Mouse (Mus musculus): ENCODE results near the gene Orc3. TPM values are rescaled to one million over a fixed set of nuclear protein-coding genes. Genes with fewer than 3 reads are reported as not detected.

Orc3 gene
- total and polyA plus RNA-seq, 3 experiments, result 48.0 to 74.2 TPM; not detected in 1

GRCm38 (mm10) chr4:34625556-34625955 lies 10.8 kb upstream of the Orc3 start:
- H3K9me3 ChIP-seq (replicated peaks; ENCODE audit: insufficient read depth, low read length), result no peaks in the 10 kb centered on the region
- TF ChIP-seq MYC (IDR thresholded peaks at IDR 0.05; ENCODE audit: low read depth, low read length) (no peak), CHD1 (IDR thresholded peaks at IDR 0.05; ENCODE audit: low read depth, low read length) (no peak), POLR2A (IDR thresholded peaks at IDR 0.05; ENCODE audit: control insufficient read depth in 1 of 2, insufficient read depth in 1 of 2, low read depth in 1 of 2, low read length in 2 of 2, poor library complexity in 1 of 2) (no peak), SIN3A (IDR thresholded peaks at IDR 0.05; ENCODE audit: low read length) (no peak)
- no peak for DNase-seq (ENCODE audit: low read depth, low spot score)
- no peak overlapping the region for H3K9ac ChIP-seq (ENCODE audit: control insufficient read depth, low read depth, low read length, poor library complexity, severe bottlenecking)
- no peaks in the 10 kb centered on the region; the same call in 1 of the 2 replicates for H3K79me2 ChIP-seq (ENCODE audit: control insufficient read depth, insufficient read depth, low read length, poor library complexity)
- H3K27me3 ChIP-seq (ENCODE audit: control insufficient read depth in 1 of 2, insufficient read depth in 2 of 2, low read length in 2 of 2), result no peaks in the 10 kb centered on the region
- H3K4me3 ChIP-seq (ENCODE audit: control insufficient read depth in 1 of 2, insufficient read depth in 1 of 2, low read depth in 2 of 2, low read length in 2 of 2), result no peak overlapping the region
- peaks cover 0 to 10% of the 10 kb centered on the region in 2 experiments; a peak in 2 of 4 replicates for H3K36me3 ChIP-seq (ENCODE audit: control insufficient read depth in 1 of 2, insufficient read depth in 2 of 2, low read length in 2 of 2)
- H3K27ac ChIP-seq (ENCODE audit: control insufficient read depth, low read depth, low read length), result no peak overlapping the region
- no peaks in the 10 kb centered on the region for H3K4me1 ChIP-seq (ENCODE audit: control insufficient read depth in 1 of 2, insufficient read depth in 2 of 2, low read length in 2 of 2)

GRCm38 (mm10) chr4:34616146-34616545 lies 1.4 kb upstream of the Orc3 start:
- H3K9me3 ChIP-seq (replicated peaks; ENCODE audit: insufficient read depth, low read length), result no peaks in the 10 kb centered on the region
- no peaks in the 10 kb centered on the region for H3K27me3 ChIP-seq (ENCODE audit: control insufficient read depth in 1 of 2, insufficient read depth in 2 of 2, low read length in 2 of 2)
- H3K79me2 ChIP-seq (ENCODE audit: control insufficient read depth, insufficient read depth, low read length, poor library complexity), result peaks cover 32% of the 10 kb centered on the region
- H3K36me3 ChIP-seq (ENCODE audit: control insufficient read depth in 1 of 2, insufficient read depth in 2 of 2, low read length in 2 of 2), result peaks cover 7 to 13% of the 10 kb centered on the region in 2 experiments; a peak in 3 of 4 replicates
- no peak for DNase-seq (ENCODE audit: low read depth, low spot score)
- peaks cover 3 to 9% of the 10 kb centered on the region in 2 experiments; a peak in 3 of 4 replicates for H3K4me1 ChIP-seq (ENCODE audit: control insufficient read depth in 1 of 2, insufficient read depth in 2 of 2, low read length in 2 of 2)
- peak overlapping the region; percentile 79 to 95 for H3K4me3 ChIP-seq (ENCODE audit: control insufficient read depth in 1 of 2, insufficient read depth in 1 of 2, low read depth in 2 of 2, low read length in 2 of 2)
- TF ChIP-seq ZKSCAN1 (IDR thresholded peaks at IDR 0.05; ENCODE audit: low read depth, low read length) (no peak), TBP (IDR thresholded peaks at IDR 0.05; ENCODE audit: low read depth, low read length) (no peak), MEF2A (IDR thresholded peaks at IDR 0.05; ENCODE audit: extremely low read depth, insufficient replicate concordance, low read depth, low read length, poor library complexity, severe bottlenecking) (no peak), MYB (IDR thresholded peaks at IDR 0.05; ENCODE audit: low read depth, low read length) (no peak), POLR2A (IDR thresholded peaks at IDR 0.05; ENCODE audit: control insufficient read depth in 1 of 2, insufficient read depth in 1 of 2, low read depth in 1 of 2, low read length in 2 of 2, poor library complexity in 1 of 2) (no peak), KAT2A (conservative IDR thresholded peaks at IDR 0.05; ENCODE audit: low read depth, low read length) (no peak), MYC (IDR thresholded peaks at IDR 0.05; ENCODE audit: low read depth, low read length) (no peak), ZC3H11A (IDR thresholded peaks at IDR 0.05; ENCODE audit: low read depth, low read length) (no peak), CTCF (IDR thresholded peaks at IDR 0.05 in 2 of 3, conservative IDR thresholded peaks at IDR 0.05 in 1 of 3; ENCODE audit: control insufficient read depth in 1 of 3, insufficient read depth in 1 of 3, low read depth in 2 of 3, low read length in 3 of 3, poor library complexity in 1 of 3, severe bottlenecking in 1 of 3) (no peak), ZMIZ1 (IDR thresholded peaks at IDR 0.05; ENCODE audit: low read depth, low read length) (no peak), ELF1 (IDR thresholded peaks at IDR 0.05; ENCODE audit: low read depth, low read length) (no peak), SIN3A (IDR thresholded peaks at IDR 0.05; ENCODE audit: low read length) (no peak), CHD1 (IDR thresholded peaks at IDR 0.05; ENCODE audit: low read depth, low read length) (no peak), SMC3 (IDR thresholded peaks at IDR 0.05; ENCODE audit: low read depth, low read length) (no peak), E2F4 (IDR thresholded peaks at IDR 0.05; ENCODE audit: borderline replicate concordance, low read depth, low read length) (no peak), EP300 (IDR thresholded peaks at IDR 0.05; ENCODE audit: low read depth in 1 of 2, low read length in 2 of 2) (no peak), TAL1 (IDR thresholded peaks at IDR 0.05; ENCODE audit: low read length) (no peak)
- H3K27ac ChIP-seq (ENCODE audit: control insufficient read depth, low read depth, low read length), result no peak overlapping the region
- H3K9ac ChIP-seq (ENCODE audit: control insufficient read depth, low read depth, low read length, poor library complexity, severe bottlenecking), result peak overlapping the region; percentile 81
